Mouse (Mus musculus) limb, embryonic 13.5 days (tissue): ENCODE measurements at regions not wholly inside any gene's neighbourhood (a gene's known extent, or its start where the extent isn't known, plus 50 kb on each side); places are given as distances from the start of the nearest gene placed in this dataset.

Experiments used
- ATAC-seq: fragments of 200-750 bp; cut with Nextera tagmentation; 2 replicates; pipeline ENCODE4 v1.8.0; 2017; ENCODE audit warnings: low read depth, moderate number of reproducible peaks, moderate TSS enrichment; ENCODE audit not compliant: low FRiP score
- H3K27ac ChIP-seq: fragments of 300-500 bp; sonication (generic); 2 replicates; pipeline ENCODE4 v1.5.1; 2015; ENCODE audit warnings: inconsistent platforms, mild to moderate bottlenecking, moderate library complexity
- H3K27me3 ChIP-seq: fragments of 300-500 bp; sonication (generic); 2 replicates; pipeline ENCODE4 v1.6.1; 2015; ENCODE audit warnings: mild to moderate bottlenecking, inconsistent platforms
- H3K36me3 ChIP-seq: fragments of 300-500 bp; sonication (generic); 2 replicates; pipeline ENCODE4 v1.6.1; 2015; ENCODE audit warnings: inconsistent platforms, mild to moderate bottlenecking, moderate library complexity
- H3K4me1 ChIP-seq: fragments of 300-500 bp; sonication (generic); 2 replicates; pipeline ENCODE4 v1.6.1; 2015; ENCODE audit warnings: inconsistent platforms
- H3K4me2 ChIP-seq: fragments of 300-500 bp; sonication (generic); replicated peaks from 2 replicates; pipeline ENCODE4 v1.6.1; 2015; ENCODE audit warnings: inconsistent platforms, mild to moderate bottlenecking, moderate library complexity
- H3K4me3 ChIP-seq: fragments of 300-500 bp; sonication (generic); 2 replicates; pipeline ENCODE4 v1.5.1; 2015; ENCODE audit warnings: moderate library complexity, mild to moderate bottlenecking, inconsistent platforms
- H3K9ac ChIP-seq: fragments of 300-500 bp; sonication (generic); 2 replicates; pipeline ENCODE4 v1.6.1; 2015; ENCODE audit warnings: mild to moderate bottlenecking, inconsistent platforms
- H3K9me3 ChIP-seq: fragments of 300-500 bp; sonication (generic); 2 replicates; pipeline ENCODE4 v1.6.1; 2016; ENCODE audit warnings: inconsistent platforms
- WGBS: fragments of 180-500 bp; shearing (Covaris S2); methylation state at CpG from one replicate; pipeline ENCODE4 v1.1.7; 2015; 5-methylcytosine and 5-hydroxymethylcytosine counted together

- H3K27me3 ChIP-seq = no peaks in the 10 kb centered on the region
- WGBS = 59% methylated on average over 3 of the region's 3 CpGs
- no peak overlapping the region for H3K4me2 ChIP-seq
- no peak overlapping the region for H3K27ac ChIP-seq
- H3K4me3 ChIP-seq = no peak overlapping the region
- no peak for ATAC-seq
- H3K9ac ChIP-seq = no peak overlapping the region
- H3K9me3 ChIP-seq = no peaks in the 10 kb centered on the region
- H3K4me1 ChIP-seq = no peaks in the 10 kb centered on the region
- no peaks in the 10 kb centered on the region for H3K36me3 ChIP-seq
Measured at GRCm38 (mm10) chr5:91274411-91274810, 128.4 kb downstream of the Btc start.

- H3K36me3 ChIP-seq = no peaks in the 10 kb centered on the region
- no peaks in the 10 kb centered on the region for H3K27me3 ChIP-seq
- H3K4me3 ChIP-seq = no peak overlapping the region
- WGBS = 64% methylated on average over 3 of the region's 3 CpGs
- no peak overlapping the region for H3K9ac ChIP-seq
- H3K4me2 ChIP-seq = no peak overlapping the region
- H3K27ac ChIP-seq = no peak overlapping the region
- no peak for ATAC-seq
- no peaks in the 10 kb centered on the region for H3K4me1 ChIP-seq
- no peaks in the 10 kb centered on the region for H3K9me3 ChIP-seq
Measured at GRCm38 (mm10) chr5:91278466-91278865, 124.3 kb downstream of the Btc start.

DNA sequence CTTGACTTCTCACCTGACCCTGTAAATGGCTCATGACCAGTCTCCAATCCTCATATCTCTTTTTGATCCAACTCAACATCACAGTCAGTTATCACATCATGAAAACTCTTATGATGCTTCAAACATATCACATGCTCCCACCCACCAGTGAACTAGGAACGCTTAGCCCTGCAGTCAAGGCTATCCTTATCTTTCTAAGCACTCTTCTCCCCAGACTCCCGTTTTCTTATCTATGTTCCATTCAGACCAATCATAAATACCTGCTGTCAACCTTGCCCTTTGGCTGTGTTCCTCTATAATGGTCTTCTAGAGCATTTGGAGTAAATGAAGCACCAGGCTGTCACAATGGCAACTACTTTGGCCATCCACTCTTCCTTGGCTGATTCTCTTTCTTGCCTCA is 123.3 kb downstream of the Btc start:
- no peak overlapping the region for H3K27ac ChIP-seq
- H3K9ac ChIP-seq = no peak overlapping the region
- no peaks in the 10 kb centered on the region for H3K36me3 ChIP-seq
- no peak overlapping the region for H3K4me2 ChIP-seq
- no peak overlapping the region for H3K4me3 ChIP-seq
- H3K27me3 ChIP-seq = no peaks in the 10 kb centered on the region
- no peaks in the 10 kb centered on the region for H3K4me1 ChIP-seq
- WGBS = 83% methylated on average over 2 of the region's 2 CpGs
- no peaks in the 10 kb centered on the region for H3K9me3 ChIP-seq
- ATAC-seq = no peak

DNA sequence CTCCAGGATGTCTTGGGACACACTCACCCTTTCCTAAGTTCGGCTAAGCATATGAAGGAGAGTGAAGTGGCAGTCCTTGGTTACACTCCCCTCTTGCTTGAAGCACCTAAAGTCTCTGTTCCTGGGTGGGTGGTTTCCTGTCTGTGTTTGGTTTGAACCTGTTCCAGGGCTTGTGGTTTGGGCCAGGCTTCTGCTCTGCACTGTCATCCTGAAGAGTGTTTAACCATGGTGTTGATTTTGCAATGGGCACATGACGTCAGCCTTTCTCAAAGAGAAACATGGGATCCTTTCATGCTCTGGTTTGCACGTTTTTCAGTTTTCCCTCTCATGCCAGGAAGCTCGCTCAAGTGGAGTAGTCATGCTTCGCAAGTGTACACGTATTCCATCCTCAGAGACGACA is 119.8 kb downstream of the Btc start:
- H3K9ac ChIP-seq = no peak overlapping the region

DNA sequence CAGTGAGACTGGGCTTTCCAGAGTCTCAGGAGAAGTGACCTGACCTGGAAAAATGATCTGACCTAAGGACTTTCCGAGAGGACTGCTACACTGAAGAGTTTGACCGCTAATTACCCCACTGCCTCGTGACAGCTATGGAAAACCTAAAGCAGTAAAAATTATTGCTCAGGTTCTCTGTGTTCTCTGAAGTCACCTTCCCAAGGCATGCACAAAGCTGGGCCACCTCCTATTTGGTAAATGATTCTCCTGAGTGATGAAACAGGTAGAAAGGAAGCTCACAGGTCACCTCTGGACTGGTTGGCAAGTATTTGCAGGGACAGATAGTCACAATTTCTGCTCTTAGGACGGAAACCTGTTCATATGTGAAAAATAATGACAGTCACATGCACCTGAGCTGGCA is 109.7 kb downstream of the Btc start:
- WGBS = 46% methylated on average over 4 of the region's 4 CpGs
- no peak overlapping the region for H3K4me2 ChIP-seq

More for the DNA sequence above, 119.8 kb downstream of the Btc start:
- Histone ChIP-seq H3K4me2 (no peak overlapping the region), H3K27me3 (no peaks in the 10 kb centered on the region), H3K4me1 (no peaks in the 10 kb centered on the region), H3K36me3 (no peaks in the 10 kb centered on the region), H3K9me3 (no peaks in the 10 kb centered on the region), H3K27ac (no peak overlapping the region), H3K4me3 (no peak overlapping the region)
- ATAC-seq = no peak
- 80% methylated on average over 7 of the region's 7 CpGs for WGBS

DNA sequence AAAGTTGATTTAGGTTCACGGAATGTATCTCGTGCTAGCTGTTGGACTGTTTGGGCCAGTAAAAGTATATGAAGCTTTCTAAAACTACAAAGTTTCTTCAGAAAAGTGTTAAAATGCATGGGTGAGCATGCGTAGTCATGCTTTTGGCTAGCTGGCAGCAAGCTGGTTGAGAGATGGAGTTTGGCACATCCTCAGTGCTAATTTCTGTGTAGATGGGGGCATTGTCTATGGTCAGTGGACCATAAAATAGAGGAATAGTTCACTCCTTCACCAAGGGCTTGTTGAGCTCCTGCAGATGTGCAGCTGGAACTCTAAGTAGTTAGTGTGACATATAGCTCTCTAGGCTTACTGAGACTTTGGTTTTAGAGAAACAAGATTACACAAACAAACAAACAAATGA is 107.8 kb downstream of the Btc start:
- no peaks in the 10 kb centered on the region for H3K36me3 ChIP-seq
- no peak overlapping the region for H3K4me2 ChIP-seq
- no peak overlapping the region for H3K27ac ChIP-seq
- no peak for ATAC-seq
- no peaks in the 10 kb centered on the region for H3K9me3 ChIP-seq
- WGBS = 93% methylated on average over 3 of the region's 3 CpGs
- H3K4me3 ChIP-seq = no peak overlapping the region
- H3K27me3 ChIP-seq = no peaks in the 10 kb centered on the region
- no peaks in the 10 kb centered on the region for H3K4me1 ChIP-seq
- no peak overlapping the region for H3K9ac ChIP-seq

More for the DNA sequence above, 109.7 kb downstream of the Btc start:
- H3K27me3 ChIP-seq = no peaks in the 10 kb centered on the region
- H3K9ac ChIP-seq = no peak overlapping the region
- H3K36me3 ChIP-seq = no peaks in the 10 kb centered on the region
- H3K4me1 ChIP-seq = no peaks in the 10 kb centered on the region
- no peak for ATAC-seq
- H3K9me3 ChIP-seq = no peaks in the 10 kb centered on the region
- no peak overlapping the region for H3K27ac ChIP-seq
- H3K4me3 ChIP-seq = no peak overlapping the region

- Histone ChIP-seq H3K27ac (no peak overlapping the region), H3K4me3 (no peak overlapping the region), H3K4me2 (no peak overlapping the region), H3K27me3 (no peaks in the 10 kb centered on the region), H3K36me3 (no peaks in the 10 kb centered on the region), H3K4me1 (no peaks in the 10 kb centered on the region), H3K9ac (no peak overlapping the region), H3K9me3 (no peaks in the 10 kb centered on the region)
- WGBS = 88% methylated on average over 2 of the region's 2 CpGs
- ATAC-seq = no peak
Measured at GRCm38 (mm10) chr5:91297068-91297467, 105.7 kb downstream of the Btc start.

DNA sequence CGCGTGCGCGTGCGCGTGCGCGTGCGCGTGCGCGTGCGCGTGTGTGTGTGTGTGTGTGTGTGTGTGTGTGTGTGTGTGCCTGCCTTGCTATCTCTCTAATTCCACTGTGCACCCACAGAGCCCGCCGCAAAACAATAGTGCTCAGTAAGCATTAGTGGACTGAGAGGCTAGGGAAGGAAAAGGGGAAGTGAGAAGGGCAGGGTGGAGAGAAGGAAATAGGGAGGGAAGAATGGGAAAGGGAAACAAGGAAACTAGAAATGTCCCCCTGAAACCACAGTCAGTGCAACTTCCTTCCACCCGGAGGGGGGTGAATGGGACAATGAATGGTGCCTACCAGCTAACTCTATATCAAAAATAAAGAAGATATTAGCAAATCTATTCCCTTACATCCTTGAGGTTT is 100.7 kb downstream of the Btc start:
- no peak overlapping the region for H3K4me2 ChIP-seq
- no peak overlapping the region for H3K27ac ChIP-seq
- no peak for ATAC-seq
- no peaks in the 10 kb centered on the region for H3K4me1 ChIP-seq
- no peaks in the 10 kb centered on the region for H3K36me3 ChIP-seq
- WGBS = 88% methylated on average over 17 of the region's 17 CpGs
- no peaks in the 10 kb centered on the region for H3K27me3 ChIP-seq
- no peaks in the 10 kb centered on the region for H3K9me3 ChIP-seq
- no peak overlapping the region for H3K4me3 ChIP-seq
- H3K9ac ChIP-seq = no peak overlapping the region

GRCm38 (mm10) chr5:91302943-91303342 is 99.9 kb downstream of the Btc start:
- 79% methylated on average over 9 of the region's 9 CpGs for WGBS
- Histone ChIP-seq H3K36me3 (no peaks in the 10 kb centered on the region), H3K9ac (no peak overlapping the region), H3K9me3 (no peaks in the 10 kb centered on the region), H3K4me3 (no peak overlapping the region), H3K27ac (no peak overlapping the region), H3K4me2 (no peak overlapping the region), H3K27me3 (no peaks in the 10 kb centered on the region), H3K4me1 (no peaks in the 10 kb centered on the region)
- no peak for ATAC-seq

DNA sequence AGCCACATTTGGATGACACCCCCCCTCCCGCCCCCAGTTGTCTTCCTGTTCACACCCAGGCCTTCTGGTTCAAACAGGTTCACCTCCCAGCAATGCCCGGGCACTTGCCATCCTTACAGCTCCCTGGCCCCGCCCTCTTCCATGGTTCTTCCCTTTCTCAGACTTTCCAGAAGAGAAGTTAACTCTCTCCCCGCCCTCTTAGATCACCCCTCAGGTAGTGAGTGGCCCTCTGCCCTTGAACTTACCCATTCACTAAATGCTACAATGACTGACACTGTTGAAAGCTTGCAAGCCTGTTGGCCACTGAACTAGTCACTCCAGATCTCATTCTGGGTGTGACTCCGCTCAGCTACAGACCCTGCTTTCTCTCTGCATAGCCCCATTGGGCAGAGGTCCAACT is 99.1 kb downstream of the Btc start:
- Histone ChIP-seq H3K9me3 (no peaks in the 10 kb centered on the region), H3K4me2 (no peak overlapping the region), H3K4me1 (no peaks in the 10 kb centered on the region), H3K36me3 (no peaks in the 10 kb centered on the region), H3K9ac (no peak overlapping the region), H3K27ac (no peak overlapping the region), H3K4me3 (no peak overlapping the region), H3K27me3 (no peaks in the 10 kb centered on the region)
- 66% methylated on average over 5 of the region's 5 CpGs for WGBS
- no peak for ATAC-seq

DNA sequence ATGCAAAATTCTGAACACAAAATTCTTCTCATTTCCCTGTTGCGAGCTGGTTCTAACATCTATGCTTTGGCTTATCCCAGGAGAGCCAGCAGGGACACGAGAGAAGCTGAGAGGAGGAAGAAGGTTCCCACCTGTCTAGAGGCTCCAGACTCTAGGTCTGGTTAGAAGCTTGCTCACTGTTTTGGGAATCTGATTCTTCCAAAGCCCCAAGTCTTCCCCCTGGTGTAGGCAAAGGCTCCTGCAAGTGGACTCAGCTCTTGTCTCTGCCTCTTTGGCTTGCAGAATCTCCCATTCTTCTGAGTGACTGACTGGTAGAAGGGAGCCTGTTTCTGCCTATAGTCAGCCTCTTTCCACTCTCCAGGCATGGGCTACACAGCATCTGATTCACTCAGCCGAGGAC is 95.8 kb downstream of the Btc start:
- Histone ChIP-seq H3K27ac (no peak overlapping the region), H3K36me3 (no peaks in the 10 kb centered on the region), H3K27me3 (no peaks in the 10 kb centered on the region), H3K9me3 (no peaks in the 10 kb centered on the region), H3K4me2 (no peak overlapping the region), H3K4me1 (no peaks in the 10 kb centered on the region), H3K4me3 (no peak overlapping the region), H3K9ac (no peak overlapping the region)
- ATAC-seq = no peak
- WGBS = 76% methylated on average over 3 of the region's 3 CpGs
